Mouse (Mus musculus): ENCODE results near the gene Olfr31.

Olfr31 gene

GRCm38 (mm10) chr14:14353081-14353732 is 30.6 kb downstream of the Olfr31 start:
- in situ Hi-C loops (cut with MboI, MseI) = loop anchor here (5.0 to 10.0 kb wide), 2 partner anchors 231 to 352 kb away; partner anchors contain the start of genes Psmd6 (in 1 of the 2) and Slc4a7 (in 1 of the 2)

GRCm38 (mm10) chr14:14353740-14354510 is 31.3 kb downstream of the Olfr31 start:
- in situ Hi-C loops (cut with MboI, MseI) = loop anchor here (5.0 to 10.0 kb wide), 2 partner anchors 232 to 351 kb away; partner anchors contain the start of genes Psmd6 (in 1 of the 2) and Slc4a7 (in 1 of the 2)

- in situ Hi-C loops (cut with MboI, MseI) = loop anchor here (5.0 to 10.0 kb wide), 2 partner anchors 232 to 350 kb away; partner anchors contain the start of genes Psmd6 (in 1 of the 2) and Slc4a7 (in 1 of the 2)
Measured at GRCm38 (mm10) chr14:14354511-14355359, 32.1 kb downstream of the Olfr31 start.

GRCm38 (mm10) chr14:14355360-14355646 is 32.7 kb downstream of the Olfr31 start:
- in situ Hi-C loops (cut with MboI, MseI) = loop anchor here in 1 of 2 experiments (10.0 kb wide), 1 partner anchor 349 kb away; the partner anchor contains the start of gene Slc4a7

All from T-helper 17 cell (primary cell).